Mouse (Mus musculus) megakaryocyte-erythroid progenitor cell, adult 5-6 weeks (primary cell): ENCODE data around the gene Tmem161b. TPM values are rescaled to one million over a fixed set of nuclear protein-coding genes. Genes with fewer than 3 reads are reported as not detected.

Experiments
- ATAC-seq: replicated peaks from 2 replicates; pipeline ENCODE4 v1.8.0; 2016; ENCODE audit warnings: mild to moderate bottlenecking, inconsistent platforms; ENCODE audit not compliant: severe bottlenecking, poor library complexity, low FRiP score, low TSS enrichment
- total RNA-seq, 2 experiments: library from RNA; stranded (forward) in 1 of 2; stranded (reverse) in 1 of 2; fragments of 200-1000, 215-1000 nt in 1 of 2; fragments of >200 nt in 1 of 2; fragmentation: Nextera tagmentation in 1 of 2; gene quantifications; 2 replicates each; pipeline ENCODE4 v1.2.3; 2014 to 2017

The Tmem161b gene
- total RNA-seq, 2 experiments from 2014 or later = 15.7 to 21.1 TPM

GRCm38 (mm10) chr13:84344711-84345110 is 122.6 kb downstream of the Tmem161b start:
- ATAC-seq = no peak

GRCm38 (mm10) chr13:84345114-84345513 is 123.0 kb downstream of the Tmem161b start:
- ATAC-seq = no peak
